Mouse (Mus musculus): ENCODE measurements around the gene Uqcc3.
"Not testable (repeated sequence)": the region's sequence is repeated elsewhere in the genome, so short reads cannot be mapped to it uniquely, and the experiment has no call there.

Uqcc3 gene

GRCm38 (mm10) chr19:8880311-8881033 is at the start of gene Uqcc3:
Gene Uqcc3, minus strand, starts transcription at chr19:8880923.
- peak; percentile 79 for DNase-seq (ENCODE audit: extremely low spot score, low spot score)

- DNase-seq (ENCODE audit: extremely low spot score, low spot score), result no peak
These were observed 49.4 kb upstream of the Uqcc3 start for GRCm38 (mm10) chr19:8930117-8930516.

- peak; percentile 75 for DNase-seq (ENCODE audit: extremely low spot score, low spot score)
These were observed 48.7 kb upstream of the Uqcc3 start, which contains the start of the genes Rom1 and Eml3 for GRCm38 (mm10) chr19:8929224-8930088. Gene Rom1, minus strand, starts transcription at chr19:8929356. Gene Eml3, plus strand, starts transcription at chr19:8929552.

- DNase-seq (ENCODE audit: extremely low spot score, low spot score), result no peak
These were observed 48.0 kb upstream of the Uqcc3 start for GRCm38 (mm10) chr19:8928689-8929223.

- DNase-seq (ENCODE audit: extremely low spot score, low spot score), result no peak
These were observed 47.3 kb upstream of the Uqcc3 start for GRCm38 (mm10) chr19:8927891-8928525.

- DNase-seq (ENCODE audit: extremely low spot score, low spot score), result no peak
These were observed 46.0 kb upstream of the Uqcc3 start for GRCm38 (mm10) chr19:8926766-8927165.

- no peak for DNase-seq (ENCODE audit: extremely low spot score, low spot score)
These were observed 41.0 kb upstream of the Uqcc3 start for GRCm38 (mm10) chr19:8921741-8922140.

- DNase-seq (ENCODE audit: extremely low spot score, low spot score), result no peak
These were observed 40.1 kb upstream of the Uqcc3 start for GRCm38 (mm10) chr19:8920836-8921291.

- DNase-seq (ENCODE audit: extremely low spot score, low spot score), result peak; percentile 99
These were observed 39.5 kb upstream of the Uqcc3 start, which contains the start of gene B3gat3 for GRCm38 (mm10) chr19:8920073-8920736. Gene B3gat3, plus strand, starts transcription at chr19:8920374.

- no peak for DNase-seq (ENCODE audit: extremely low spot score, low spot score)
These were observed 39.0 kb upstream of the Uqcc3 start for GRCm38 (mm10) chr19:8919684-8920072.

GRCm38 (mm10) chr19:8919000-8919399 is 38.3 kb upstream of the Uqcc3 start:
- no peak for DNase-seq (ENCODE audit: extremely low spot score, low spot score)

GRCm38 (mm10) chr19:8914212-8914611 is 33.5 kb upstream of the Uqcc3 start:
- DNase-seq (ENCODE audit: extremely low spot score, low spot score), result no peak

GRCm38 (mm10) chr19:8911810-8912209 is 31.1 kb upstream of the Uqcc3 start:
- no peak for DNase-seq (ENCODE audit: extremely low spot score, low spot score)

- no peak for DNase-seq (ENCODE audit: extremely low spot score, low spot score)
These were observed 27.8 kb upstream of the Uqcc3 start for GRCm38 (mm10) chr19:8908531-8908930.

- no peak for DNase-seq (ENCODE audit: extremely low spot score, low spot score)
These were observed 22.7 kb upstream of the Uqcc3 start for GRCm38 (mm10) chr19:8903412-8903811.

GRCm38 (mm10) chr19:8899079-8899478 is 18.4 kb upstream of the Uqcc3 start:
- no peak for DNase-seq (ENCODE audit: extremely low spot score, low spot score)

GRCm38 (mm10) chr19:8898576-8898975 is 17.9 kb upstream of the Uqcc3 start:
- no peak for DNase-seq (ENCODE audit: extremely low spot score, low spot score)

GRCm38 (mm10) chr19:8897865-8898495 is 17.3 kb upstream of the Uqcc3 start, which contains the start of gene Ganab:
Gene Ganab, plus strand, starts transcription at chr19:8898071.
- DNase-seq (ENCODE audit: extremely low spot score, low spot score), result peak; percentile 96

GRCm38 (mm10) chr19:8897211-8897864 is 16.6 kb upstream of the Uqcc3 start:
- DNase-seq (ENCODE audit: extremely low spot score, low spot score), result peak; percentile 47

- DNase-seq (ENCODE audit: extremely low spot score, low spot score), result not testable (repeated sequence)
These were observed 15.5 kb upstream of the Uqcc3 start for GRCm38 (mm10) chr19:8896231-8896630.

Measured in neural tube, embryonic 10.5 days (tissue).